Mouse (Mus musculus) bone marrow macrophage, adult 2 months (primary cell): ENCODE results near the gene H2al1e.

Experiments used
- CTCF ChIP-seq: IDR thresholded peaks from 2 replicates; pipeline ENCODE4 v1.5.1; 2012; ENCODE audit warnings: low read depth, mild to moderate bottlenecking, low read length, moderate library complexity
- POLR2A ChIP-seq: IDR thresholded peaks from 2 replicates; pipeline ENCODE4 v1.6.1; 2012; ENCODE audit warnings: mild to moderate bottlenecking, low read depth, low read length, borderline replicate concordance

DNA sequence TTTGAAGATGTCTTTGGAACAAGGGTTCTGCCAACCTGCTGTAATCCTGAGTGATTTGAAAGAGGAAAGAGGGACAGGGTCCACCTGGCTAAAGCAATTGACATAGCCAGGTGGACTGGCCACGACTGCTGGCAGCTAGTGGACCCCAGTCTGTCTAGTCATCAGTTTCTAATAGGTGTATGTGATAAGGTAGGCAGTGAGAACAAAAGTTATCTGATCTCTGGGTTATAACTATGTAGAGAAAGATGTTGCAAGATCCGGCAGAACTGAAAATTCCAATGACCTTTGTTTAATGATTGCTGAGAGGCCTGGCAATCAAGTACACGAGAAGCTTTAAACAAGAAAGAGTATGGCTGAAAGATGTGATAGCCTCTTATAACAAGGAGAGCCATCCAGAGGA, 38.5 kb upstream of the H2al1e start:
- no peak for TF ChIP-seq CTCF
- no peak for TF ChIP-seq POLR2A
